Mouse (Mus musculus) lung, adult 2 months (tissue): ENCODE measurements around the gene Lmntd2. TPM values are rescaled to one million over a fixed set of nuclear protein-coding genes. Genes with fewer than 3 reads are reported as not detected.
"Not testable (repeated sequence)": the region's sequence is repeated elsewhere in the genome, so short reads cannot be mapped to it uniquely, and the experiment has no call there.

ENCODE experiments used
- DNase-seq: peaks from one replicate; pipeline ENCODE4 v3.0.0; 2022
- H3K4me1 ChIP-seq: fragments of 200-500 bp; 2 replicates; pipeline ENCODE4 v1.6.1; 2011; ENCODE audit warnings: low read length; ENCODE audit not compliant: control insufficient read depth, insufficient read depth
- H3K4me3 ChIP-seq: fragments of 200-500 bp; replicated peaks from 2 replicates; pipeline ENCODE3; 2011; ENCODE audit warnings: low read depth, mild to moderate bottlenecking, control low read depth, low read length; ENCODE audit errors: extremely low read depth
- CTCF ChIP-seq: fragments of 200-500 bp; IDR thresholded peaks from 2 replicates; pipeline ENCODE4 v1.5.1; 2011; ENCODE audit warnings: mild to moderate bottlenecking, low read length, control low read depth; ENCODE audit not compliant: insufficient read depth
- POLR2A ChIP-seq: fragments of 200-500 bp; IDR thresholded peaks from 2 replicates; pipeline ENCODE4 v1.6.1; 2011; ENCODE audit warnings: low read depth, mild to moderate bottlenecking, control low read depth, low read length, borderline replicate concordance; ENCODE audit errors: extremely low read depth
- WGBS: fragments of 180-500 bp; shearing (Covaris S2); methylation state at CpG from one replicate; pipeline ENCODE4 v1.1.7; 2018; 5-methylcytosine and 5-hydroxymethylcytosine counted together
- polyA plus RNA-seq: library from polyadenylated mRNA; depleted of rRNA; stranded (reverse); fragments of >200 nt; gene quantifications from 2 replicates; pipeline ENCODE4 v1.2.3, GENCODE M21; 2012; rRNA removed

The Lmntd2 gene
- 4.4 and 5.6 TPM in 2 replicates for polyA plus RNA-seq

GRCm38 (mm10) chr7:141213605-141214235, at the start of gene Lmntd2:
Lmntd2 (minus strand) TSS chr7:141214080.
- WGBS = 93% methylated on average over 11 of the region's 11 CpGs
- no peak for DNase-seq
- 0 out of 2 replicates have a peak, but pooled peaks cover 7% of the 10 kb centered on the region for H3K4me1 ChIP-seq
- TF ChIP-seq POLR2A = no peak
- TF ChIP-seq CTCF = no peak
- no peak within 1 kb of the TSS for H3K4me3 ChIP-seq

- Histone ChIP-seq H3K4me1 (peaks cover 7% of the 10 kb centered on the region), H3K4me3 (no peak overlapping the region)
- WGBS = 87% methylated on average over 13 of the region's 13 CpGs
- TF ChIP-seq CTCF = no peak
- DNase-seq = no peak
Measured at GRCm38 (mm10) chr7:141263640-141264039, 49.8 kb upstream of the Lmntd2 start.

- H3K4me3 ChIP-seq = no peak overlapping the region
- peaks cover 6% of the 10 kb centered on the region for H3K4me1 ChIP-seq
- no peak for TF ChIP-seq POLR2A
- no peak for TF ChIP-seq CTCF
- no peak for DNase-seq
- WGBS = 85% methylated on average over 3 of the region's 3 CpGs
Measured at GRCm38 (mm10) chr7:141261480-141261879, 47.6 kb upstream of the Lmntd2 start.

GRCm38 (mm10) chr7:141256159-141256558, 42.3 kb upstream of the Lmntd2 start:
- Histone ChIP-seq H3K4me1 (no peaks in the 10 kb centered on the region), H3K4me3 (no peak overlapping the region)
- TF ChIP-seq POLR2A (no peak), CTCF (no peak)
- DNase-seq = no peak
- WGBS = 92% methylated on average over 10 of the region's 10 CpGs

- 63% methylated on average over 4 of the region's 4 CpGs for WGBS
- H3K4me3 ChIP-seq, H3K4me1 ChIP-seq, DNase-seq: not testable (repeated sequence)
Measured at GRCm38 (mm10) chr7:141250486-141250885, 36.6 kb upstream of the Lmntd2 start.

- no peak for DNase-seq
- Histone ChIP-seq H3K4me3 (no peak overlapping the region), H3K4me1 (peaks cover 8% of the 10 kb centered on the region)
- TF ChIP-seq POLR2A = no peak
- TF ChIP-seq CTCF = no peak
- WGBS = 91% methylated on average over 8 of the region's 10 CpGs
Measured at GRCm38 (mm10) chr7:141231551-141231950, 17.7 kb upstream of the Lmntd2 start.

GRCm38 (mm10) chr7:141231111-141231510, 17.2 kb upstream of the Lmntd2 start:
- no peak for DNase-seq
- peaks cover 8% of the 10 kb centered on the region for H3K4me1 ChIP-seq
- no peak for TF ChIP-seq CTCF
- TF ChIP-seq POLR2A = no peak
- WGBS = 88% methylated on average over 3 of the region's 3 CpGs
- H3K4me3 ChIP-seq = no peak overlapping the region

GRCm38 (mm10) chr7:141230570-141230969, 16.7 kb upstream of the Lmntd2 start:
- TF ChIP-seq POLR2A (no peak), CTCF (no peak)
- no peak overlapping the region for H3K4me3 ChIP-seq
- peaks cover 8% of the 10 kb centered on the region for H3K4me1 ChIP-seq
- 90% methylated on average over 4 of the region's 4 CpGs for WGBS
- DNase-seq = no peak

- WGBS = 37% methylated on average over 6 of the region's 6 CpGs
- no peak for TF ChIP-seq CTCF
- TF ChIP-seq POLR2A = no peak
- DNase-seq = no peak
- Histone ChIP-seq H3K4me1 (peaks cover 8% of the 10 kb centered on the region), H3K4me3 (peak overlapping the region; percentile 70)
Measured at GRCm38 (mm10) chr7:141229702-141230101, 15.8 kb upstream of the Lmntd2 start.

- TF ChIP-seq POLR2A (peak; percentile 81), CTCF (peak; percentile 69)
- peak within 1 kb of the TSS; percentile 70 for H3K4me3 ChIP-seq
- peaks cover 8% of the 10 kb centered on the region for H3K4me1 ChIP-seq
- DNase-seq = peak; percentile 93
- WGBS = under 1% methylated on average over 73 of the region's 76 CpGs
Measured at GRCm38 (mm10) chr7:141228279-141229067, 14.6 kb upstream of the Lmntd2 start, which contains the start of gene Phrf1. Phrf1 (plus strand) TSS chr7:141228784.
